Mouse (Mus musculus): Measurements from ENCODE around the gene H2-M2. TPM values are rescaled to one million over a fixed set of nuclear protein-coding genes. Genes with fewer than 3 reads are reported as not detected.
"Not testable (repeated sequence)": the region's sequence is repeated elsewhere in the genome, so short reads cannot be mapped to it uniquely, and the experiment has no call there.

H2-M2 gene
- not detected for total RNA-seq (2021)

DNA sequence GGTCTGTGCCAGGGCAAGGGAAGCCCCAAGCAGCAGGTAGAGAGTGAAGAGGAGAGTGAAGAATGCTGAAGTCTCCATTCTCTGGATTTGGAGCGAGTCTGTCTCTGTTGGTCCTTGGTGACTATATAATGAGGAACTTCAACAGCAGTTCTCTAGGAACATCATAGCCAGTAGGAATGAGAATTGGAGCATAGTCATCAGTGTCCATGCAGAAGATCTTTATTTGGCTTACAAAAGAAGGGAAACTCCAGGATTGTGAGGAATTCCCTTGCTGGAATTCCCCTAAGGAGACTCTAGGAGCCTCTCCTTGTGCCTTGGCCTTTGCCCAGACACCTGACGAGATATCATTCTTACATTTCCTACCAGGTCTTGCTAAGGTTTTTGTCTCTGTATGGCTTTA lies at the start of gene H2-M2:
Gene H2-M2, minus strand, starts transcription at position 101 of the 400 bp plus-strand sequence.
- intact Hi-C loops (cut with DNase I): no loop called here

DNA sequence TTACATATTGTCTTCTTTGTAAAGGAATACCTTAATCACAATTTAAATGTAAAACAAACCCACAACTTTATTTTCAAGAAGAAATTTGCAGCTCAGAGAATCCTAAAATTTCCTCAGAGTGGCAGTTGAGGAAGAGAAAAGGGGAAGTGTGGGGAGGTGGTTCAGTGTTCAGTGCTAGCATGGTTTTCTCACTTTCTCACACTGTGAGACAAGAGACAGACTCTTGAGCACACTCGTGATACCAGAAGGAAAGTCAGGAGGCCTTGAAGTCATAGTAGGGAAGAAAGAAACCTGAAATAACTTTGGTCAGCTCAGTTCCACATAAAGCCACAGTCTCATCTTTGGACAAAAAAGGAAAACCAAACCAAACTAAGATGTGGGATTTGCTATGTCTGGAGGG lies 42.1 kb upstream of the H2-M2 start:
- intact Hi-C loops (cut with DNase I); DNase-seq: not testable (repeated sequence)

More for the DNA sequence above, at the start of gene H2-M2:
- DNase-seq: no peak

DNA sequence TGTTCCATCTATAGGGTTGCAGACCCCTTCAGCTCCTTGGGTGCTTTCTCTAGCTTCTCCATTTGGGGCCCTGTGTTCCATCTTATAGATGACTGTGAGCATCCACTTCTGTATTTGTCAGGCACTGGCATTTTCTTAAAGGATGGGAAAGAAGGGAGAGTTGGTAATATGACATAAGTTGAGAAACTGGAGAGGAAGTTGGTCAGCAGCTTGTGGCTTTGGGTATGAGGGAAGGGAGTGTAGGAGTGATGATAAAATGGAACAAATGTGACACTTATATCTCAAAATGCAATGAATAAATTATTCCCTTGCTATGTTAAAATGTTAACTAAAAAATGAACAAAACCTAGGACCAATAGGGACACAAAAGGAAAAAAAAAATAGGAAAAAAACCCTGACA lies 41.3 kb upstream of the H2-M2 start:
- intact Hi-C loops (cut with DNase I); DNase-seq: not testable (repeated sequence)

DNA sequence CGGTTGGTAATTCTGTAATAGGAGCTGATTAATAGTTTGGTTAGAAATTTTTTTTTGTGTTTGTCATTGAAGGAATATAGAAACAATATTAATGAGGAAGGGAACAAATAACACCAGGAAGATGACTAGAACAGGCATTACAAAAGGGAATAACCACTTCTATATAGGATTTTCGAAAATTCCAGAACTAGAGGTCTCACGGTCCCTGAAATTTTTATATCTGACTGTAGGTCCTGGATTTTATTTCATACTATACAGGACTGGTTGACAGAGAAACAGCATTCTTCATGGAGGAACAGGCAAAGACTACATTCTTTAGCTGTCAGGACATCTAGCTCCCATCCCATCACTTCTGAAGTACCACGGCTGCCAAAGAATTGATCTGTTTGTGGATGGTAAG lies 24.4 kb upstream of the H2-M2 start, which contains the start of gene Olfr111:
Gene Olfr111, plus strand, starts transcription at position 301 of the 400 bp plus-strand sequence.
- DNase-seq: no peak
- intact Hi-C loops (cut with DNase I): no loop called here

DNA sequence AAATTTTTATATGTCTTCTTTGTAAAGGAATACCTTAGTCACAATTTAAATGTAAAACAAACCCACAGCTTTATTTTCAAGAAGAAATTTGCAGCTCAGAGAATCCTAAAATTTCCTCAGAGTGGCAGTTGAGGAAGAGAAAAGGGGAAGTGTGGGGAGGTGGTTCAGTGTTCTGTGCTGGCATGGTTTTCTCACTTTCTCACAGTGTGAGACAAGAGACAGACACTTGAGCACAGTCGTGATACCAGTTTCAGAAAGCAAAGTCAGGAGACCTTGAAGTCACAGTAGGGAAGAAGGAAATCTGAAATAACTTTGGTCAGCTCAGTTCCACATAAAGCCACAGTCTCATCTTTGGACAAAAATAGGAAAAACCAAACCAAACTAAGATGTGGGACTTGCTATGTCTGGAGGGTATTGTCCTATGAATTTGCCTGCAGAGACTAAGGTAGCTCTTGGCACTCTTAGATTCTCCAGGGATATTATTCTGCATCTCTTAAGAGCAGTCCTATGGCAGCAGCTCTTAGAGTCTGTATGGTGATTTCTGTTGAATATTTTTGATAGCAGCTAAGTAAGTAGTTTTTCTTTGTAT lies 8.7 kb upstream of the H2-M2 start, which contains the start of gene Olfr110:
Gene Olfr110, plus strand, starts transcription at position 539 of the 589 bp plus-strand sequence.
- no peak for DNase-seq
- intact Hi-C loops (cut with DNase I): no loop called here

DNA sequence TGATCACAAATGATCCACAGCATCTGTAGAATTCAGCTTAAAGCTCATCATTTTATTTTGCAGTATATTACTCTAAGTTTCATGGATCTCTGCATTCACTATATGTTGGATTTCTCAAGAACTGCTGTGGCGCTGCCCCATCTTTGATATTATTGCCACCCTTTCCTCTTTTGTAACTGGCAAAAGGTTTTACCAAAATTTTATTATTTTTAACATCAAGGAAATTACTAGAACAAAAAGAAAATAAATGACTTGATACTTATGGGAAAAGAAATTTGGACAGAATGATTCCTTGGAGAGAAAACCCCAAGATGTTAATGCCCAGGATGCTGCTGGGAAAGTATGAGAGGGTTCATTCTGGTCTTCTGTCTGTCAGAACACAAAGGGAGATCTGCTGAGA lies 24.7 kb downstream of the H2-M2 start, which contains the start of gene Olfr109:
Gene Olfr109, plus strand, starts transcription at position 301 of the 400 bp plus-strand sequence.
- DNase-seq: no peak
- intact Hi-C loops (cut with DNase I): no loop called here

DNA sequence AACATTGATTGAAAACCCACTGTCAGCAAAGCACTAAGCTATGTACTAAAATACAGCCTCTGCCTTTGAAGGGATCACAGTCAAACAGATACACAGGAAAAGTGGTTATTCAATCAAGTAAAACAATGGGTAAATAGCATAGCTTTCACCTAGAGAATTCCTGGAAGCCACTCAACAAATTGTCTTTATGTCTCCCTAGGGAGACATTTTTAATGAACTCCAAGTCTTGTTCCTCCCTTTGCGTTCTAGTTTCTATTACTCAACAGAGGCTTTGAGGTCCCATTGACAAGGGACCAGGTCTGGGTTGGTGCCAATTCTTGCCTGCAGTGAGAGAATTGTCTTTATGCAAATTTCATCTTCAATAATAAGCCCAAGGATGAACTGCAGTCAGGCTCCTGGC lies 38.2 kb downstream of the H2-M2 start, which contains the start of gene Olfr108:
Gene Olfr108, plus strand, starts transcription at position 301 of the 400 bp plus-strand sequence.
- intact Hi-C loops (cut with DNase I): no loop called here
- DNase-seq: no peak

Other genes starting within 250 kb of the H2-M2 start
- not detected for gene Olfr97, start 246.2 kb downstream of the H2-M2 start, total RNA-seq (2021)
- not detected for gene Olfr98, start 219.8 kb downstream of the H2-M2 start, total RNA-seq (2021)
- gene H2-M3, start 213.3 kb downstream of the H2-M2 start, total RNA-seq (2021): 1 to 10 TPM; 2.8 to 3.7 TPM
- gene Olfr99, start 200.1 kb downstream of the H2-M2 start, total RNA-seq (2021): not detected
- not detected for gene Olfr101, start 179.2 kb downstream of the H2-M2 start, total RNA-seq (2021)
- gene Olfr102, start 166.5 kb downstream of the H2-M2 start, total RNA-seq (2021): not detected
- gene Olfr103, start 143.9 kb downstream of the H2-M2 start, total RNA-seq (2021): not detected
- not detected for gene Olfr104-ps, start 124.0 kb downstream of the H2-M2 start, total RNA-seq (2021)
- gene Olfr105-ps, start 104.5 kb downstream of the H2-M2 start, total RNA-seq (2021): not detected
- not detected for gene Olfr106-ps, start 93.2 kb downstream of the H2-M2 start, total RNA-seq (2021)
- not detected for gene Olfr107, start 84.3 kb downstream of the H2-M2 start, total RNA-seq (2021)
- gene Olfr108, start 38.1 kb downstream of the H2-M2 start, total RNA-seq (2021): not detected
- not detected for gene Olfr109, start 24.6 kb downstream of the H2-M2 start, total RNA-seq (2021)
- not detected for gene Olfr110, start 8.9 kb upstream of the H2-M2 start, total RNA-seq (2021)
- gene Olfr111, start 24.5 kb upstream of the H2-M2 start, total RNA-seq (2021): not detected
- gene Olfr112, start 85.9 kb upstream of the H2-M2 start, total RNA-seq (2021): not detected
- not detected for gene Olfr113, start 94.1 kb upstream of the H2-M2 start, total RNA-seq (2021)
- not detected for gene Olfr114, start 109.2 kb upstream of the H2-M2 start, total RNA-seq (2021)
- not detected for gene Olfr115, start 143.6 kb upstream of the H2-M2 start, total RNA-seq (2021)
- not detected for gene Olfr116, start 143.6 kb upstream of the H2-M2 start, total RNA-seq (2021)
- not detected for gene Olfr117, start 180.2 kb upstream of the H2-M2 start, total RNA-seq (2021)
- not detected for gene Olfr118, start 183.4 kb upstream of the H2-M2 start, total RNA-seq (2021)
- gene Olfr119, start 213.0 kb upstream of the H2-M2 start, total RNA-seq (2021): not detected
- gene Olfr120, start 238.3 kb upstream of the H2-M2 start, total RNA-seq (2021): not detected